Comparison of ENCODE assay signal across 14 mouse cellular contexts in the genomic region with DNA sequence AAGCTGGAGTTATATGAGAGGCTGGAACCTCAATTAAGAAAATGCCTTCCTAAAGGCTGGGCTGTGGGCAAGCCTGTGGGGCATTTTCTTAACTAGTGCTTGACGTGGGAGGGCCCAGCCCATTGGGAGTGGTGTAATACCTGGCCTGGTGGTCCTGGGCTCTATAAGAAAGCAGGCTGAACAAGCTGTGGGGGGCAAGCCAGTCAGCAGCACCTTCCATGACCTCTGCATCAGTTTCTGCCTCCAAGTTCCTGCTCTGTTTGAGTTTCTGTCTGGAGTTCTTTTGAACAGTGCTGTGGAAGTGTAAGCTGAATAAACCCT. TPM values are rescaled to one million over a fixed set of nuclear protein-coding genes. Genes with fewer than 3 reads are reported as not detected.
DNase-seq lines count a peak whose midpoint lies in the region; ATAC-seq and TF ChIP-seq lines count a peak whose summit lies in the region.
"Had no signal": no experiment of that assay in that cellular context is flagged by ENCODE, and none has a peak within 500 bp of the region (broad histone marks: within the 10 kb centered on the region; RNA-seq: fewer than 3 reads in every experiment).

No protein-coding gene starts in this region.

- ATAC-seq in heart, embryonic 13.5 days (ENCODE audit: extremely low read depth, insufficient number of reproducible peaks, low FRiP score, low TSS enrichment): no peak
- ATAC-seq in liver, embryonic 13.5 days (ENCODE audit: low read depth): no peak
- ATAC-seq in liver, embryonic 11.5 days (replicated peaks; ENCODE audit: low FRiP score): no peak
- ATAC-seq: forebrain, embryonic 13.5 days; hindbrain, postnatal 0 days had no signal

- H3K36me3 ChIP-seq in heart, embryonic 13.5 days: no peaks in the 10 kb centered on the region
- no peaks in the 10 kb centered on the region for H3K36me3 ChIP-seq in liver, embryonic 13.5 days
- H3K36me3 ChIP-seq in liver, embryonic 11.5 days (ENCODE audit: control insufficient read depth, insufficient read depth, low read length): no peaks in the 10 kb centered on the region
- no peaks in the 10 kb centered on the region for H3K36me3 ChIP-seq in ES-Bruce4 (ENCODE audit: control insufficient read depth, insufficient read depth, low read length, poor library complexity, severe bottlenecking)

- no peak overlapping the region for H3K4me2 ChIP-seq in heart, embryonic 13.5 days
- no peak overlapping the region for H3K4me2 ChIP-seq in liver, embryonic 13.5 days
- H3K4me2 ChIP-seq in liver, embryonic 11.5 days: no peak overlapping the region
- H3K4me2 ChIP-seq: forebrain, embryonic 13.5 days had no signal

- 33% methylated on average over 1 of the region's 1 CpGs for WGBS in heart, embryonic 13.5 days
- 17% methylated on average over 1 of the region's 1 CpGs for WGBS in liver, embryonic 13.5 days (ENCODE audit: insufficient replicate concordance)
- WGBS in liver, embryonic 11.5 days: 25% methylated on average over 1 of the region's 1 CpGs

- no peak for TF ChIP-seq EP300 in ES-Bruce4 (IDR thresholded peaks at IDR 0.05; ENCODE audit: insufficient read depth, low read depth, low read length)

- no peak for TF ChIP-seq POLR2A in ES-Bruce4 (IDR thresholded peaks at IDR 0.05; ENCODE audit: insufficient read depth, low read length)

- TF ChIP-seq CTCF in ES-Bruce4 (IDR thresholded peaks at IDR 0.05; ENCODE audit: low read depth, low read length): no peak

- DNase-seq in heart, adult 9 months (ENCODE audit: low spot score in 2 of 2): no peak
- no peak for DNase-seq in liver, embryonic 13.5 days
- DNase-seq in liver, embryonic 11.5 days (ENCODE audit: low spot score): no peak
- DNase-seq in cerebellum, postnatal 14 days: no peak
- DNase-seq in layer of hippocampus, postnatal 25 days (ENCODE audit: extremely low spot score in 1 of 2, low spot score in 1 of 2): no peak
- DNase-seq: adrenal gland, adult 8-10 months; cerebellum, adult 8-10 months; lung, adult 18-20 months; thymus, postnatal 25 days had no signal

- 0 out of 2 replicates have a peak, but pooled peaks cover 7% of the 10 kb centered on the region for H3K9me3 ChIP-seq in heart, embryonic 13.5 days
- H3K9me3 ChIP-seq in liver, embryonic 13.5 days (replicated peaks): peaks cover 8% of the 10 kb centered on the region; the same call in 1 of the 2 replicates
- no peaks in the 10 kb centered on the region for H3K9me3 ChIP-seq in liver, embryonic 11.5 days (ENCODE audit: control insufficient read depth, low read length)
- peaks cover 3% of the 10 kb centered on the region; the same call in 1 of the 2 replicates for H3K9me3 ChIP-seq in ES-Bruce4 (replicated peaks; ENCODE audit: control insufficient read depth, insufficient read depth, low read length, poor library complexity, severe bottlenecking)

- peaks cover 34% of the 10 kb centered on the region for H3K4me1 ChIP-seq in heart, embryonic 13.5 days
- H3K4me1 ChIP-seq in liver, embryonic 13.5 days (replicated peaks): peaks cover 22% of the 10 kb centered on the region
- H3K4me1 ChIP-seq in liver, embryonic 11.5 days (replicated peaks; ENCODE audit: control insufficient read depth, insufficient read depth, low read length): no peaks in the 10 kb centered on the region
- H3K4me1 ChIP-seq in ES-Bruce4 (ENCODE audit: control insufficient read depth, insufficient read depth, low read length): peaks cover 15% of the 10 kb centered on the region
- H3K4me1 ChIP-seq in brown adipose tissue, adult 24 weeks (ENCODE audit: control insufficient read depth, insufficient read depth, insufficient read length, low read length): peaks cover 6% of the 10 kb centered on the region

- no peak overlapping the region for H3K4me3 ChIP-seq in heart, embryonic 13.5 days
- H3K4me3 ChIP-seq in liver, embryonic 13.5 days (replicated peaks): no peak overlapping the region
- no peak overlapping the region for H3K4me3 ChIP-seq in liver, embryonic 11.5 days (ENCODE audit: low read depth, low read length)
- H3K4me3 ChIP-seq in ES-Bruce4 (ENCODE audit: low read depth, low read length): no peak overlapping the region
- peak overlapping the region; percentile 47; the same call in 1 of the 2 replicates for H3K4me3 ChIP-seq in brown adipose tissue, adult 24 weeks (ENCODE audit: insufficient read depth, low read depth, low read length)
- H3K4me3 ChIP-seq: forebrain, embryonic 13.5 days had no signal

- H3K27me3 ChIP-seq in heart, embryonic 13.5 days (replicated peaks): no peaks in the 10 kb centered on the region
- no peaks in the 10 kb centered on the region for H3K27me3 ChIP-seq in liver, embryonic 13.5 days
- no peaks in the 10 kb centered on the region for H3K27me3 ChIP-seq in liver, embryonic 11.5 days (replicated peaks; ENCODE audit: control insufficient read depth, insufficient read depth, low read length)
- no peaks in the 10 kb centered on the region for H3K27me3 ChIP-seq in ES-Bruce4 (ENCODE audit: control insufficient read depth, insufficient read depth, low read length, poor library complexity, severe bottlenecking)
- H3K27me3 ChIP-seq: forebrain, embryonic 13.5 days had no signal

- H3K9ac ChIP-seq in heart, embryonic 13.5 days: peak overlapping the region; percentile 52; the same call in 1 of the 2 replicates
- no peak overlapping the region for H3K9ac ChIP-seq in liver, embryonic 13.5 days
- H3K9ac ChIP-seq in liver, embryonic 11.5 days (ENCODE audit: low read depth, low read length): no peak overlapping the region
- H3K9ac ChIP-seq in ES-Bruce4 (ENCODE audit: low read depth, poor library complexity, severe bottlenecking): no peak overlapping the region
- H3K9ac ChIP-seq: forebrain, embryonic 13.5 days had no signal

- peak overlapping the region; percentile 66 for H3K27ac ChIP-seq in heart, embryonic 13.5 days (replicated peaks)
- H3K27ac ChIP-seq in liver, embryonic 13.5 days: peak overlapping the region; percentile 32; the same call in 1 of the 2 replicates
- no peak overlapping the region for H3K27ac ChIP-seq in liver, embryonic 11.5 days (ENCODE audit: low read depth, low read length)
- H3K27ac ChIP-seq in ES-Bruce4 (ENCODE audit: insufficient read depth, low read length): peak overlapping the region; percentile 41
- peak overlapping the region; percentile 93 for H3K27ac ChIP-seq in brown adipose tissue, adult 24 weeks (replicated peaks; ENCODE audit: low read depth, low read length)
- H3K27ac ChIP-seq: forebrain, embryonic 13.5 days; hindbrain, postnatal 0 days had no signal

RNA-seq across cellular contexts. Expression of gene Smtn, which starts 5.8 kb away (rescaled TPM):
- 77.1 and 79.5 TPM in 2 replicates for polyA plus RNA-seq in heart, embryonic 13.5 days (2015; fragmentation: Nextera tagmentation; extraction: Ambion mirVana)
- 10.5 and 12.0 TPM in 2 replicates for polyA plus RNA-seq in liver, embryonic 13.5 days (2015; fragmentation: Nextera tagmentation; extraction: Ambion mirVana)
- polyA plus RNA-seq in liver, embryonic 11.5 days (2014; fragmentation: Nextera tagmentation; extraction: Ambion mirVana): 27.0 and 29.3 TPM in 2 replicates
- 79.4 and 80.7 TPM in 2 replicates for polyA plus RNA-seq in ES-Bruce4 (2011; ENCODE audit: insufficient read depth, insufficient read length, low read depth, missing spikeins)
- polyA plus RNA-seq in brown adipose tissue, adult 24 weeks (2012; ENCODE audit: insufficient read depth, insufficient read length, missing spikeins): 12.2 and 21.8 TPM in 2 replicates
- total RNA-seq in layer of hippocampus, postnatal 25 days (2021): 1 to 10 TPM; 8.8 to 8.9 TPM

RNA-seq across cellular contexts. Expression of gene Selenom, which starts 31.7 kb away (rescaled TPM):
- 128 and 130 TPM in 2 replicates for polyA plus RNA-seq in heart, embryonic 13.5 days (2015; fragmentation: Nextera tagmentation; extraction: Ambion mirVana)
- 12.2 and 12.5 TPM in 2 replicates for polyA plus RNA-seq in liver, embryonic 13.5 days (2015; fragmentation: Nextera tagmentation; extraction: Ambion mirVana)
- 27.9 and 35.9 TPM in 2 replicates for polyA plus RNA-seq in liver, embryonic 11.5 days (2014; fragmentation: Nextera tagmentation; extraction: Ambion mirVana)
- polyA plus RNA-seq in ES-Bruce4 (2011; ENCODE audit: insufficient read depth, insufficient read length, low read depth, missing spikeins): 19.6 and 25.5 TPM in 2 replicates
- 15.9 and 19.1 TPM in 2 replicates for polyA plus RNA-seq in brown adipose tissue, adult 24 weeks (2012; ENCODE audit: insufficient read depth, insufficient read length, missing spikeins)
- 100 to 1,000 TPM; 204 to 221 TPM for total RNA-seq in layer of hippocampus, postnatal 25 days (2021)

RNA-seq across cellular contexts. Expression of gene Inpp5j, which starts 41.6 kb away (rescaled TPM):
- polyA plus RNA-seq in heart, embryonic 13.5 days (2015; fragmentation: Nextera tagmentation; extraction: Ambion mirVana): 9.0 and 10.0 TPM in 2 replicates
- polyA plus RNA-seq in liver, embryonic 13.5 days (2015; fragmentation: Nextera tagmentation; extraction: Ambion mirVana): 0.15 and 0.18 TPM in 2 replicates
- 0.45 and 0.52 TPM in 2 replicates for polyA plus RNA-seq in liver, embryonic 11.5 days (2014; fragmentation: Nextera tagmentation; extraction: Ambion mirVana)
- 0.22 TPM in 1 of 2 replicates, not detected in the other for polyA plus RNA-seq in ES-Bruce4 (2011; ENCODE audit: insufficient read depth, insufficient read length, low read depth, missing spikeins)
- not detected in 2 replicates for polyA plus RNA-seq in brown adipose tissue, adult 24 weeks (2012; ENCODE audit: insufficient read depth, insufficient read length, missing spikeins)
- total RNA-seq in layer of hippocampus, postnatal 25 days (2021): 10 to 100 TPM; 76.9 to 78.3 TPM

RNA-seq across cellular contexts. Expression of gene Pla2g3, which starts 58.1 kb away (rescaled TPM):
- polyA plus RNA-seq in heart, embryonic 13.5 days (2015; fragmentation: Nextera tagmentation; extraction: Ambion mirVana): 0.11 and 0.16 TPM in 2 replicates
- 0.05 TPM in 2 replicates for polyA plus RNA-seq in liver, embryonic 13.5 days (2015; fragmentation: Nextera tagmentation; extraction: Ambion mirVana)
- 0.27 TPM in 2 replicates for polyA plus RNA-seq in liver, embryonic 11.5 days (2014; fragmentation: Nextera tagmentation; extraction: Ambion mirVana)
- polyA plus RNA-seq in ES-Bruce4 (2011; ENCODE audit: insufficient read depth, insufficient read length, low read depth, missing spikeins): 0.28 TPM in 1 of 2 replicates, not detected in the other
- polyA plus RNA-seq in brown adipose tissue, adult 24 weeks (2012; ENCODE audit: insufficient read depth, insufficient read length, missing spikeins): not detected in 2 replicates
- 1 to 10 TPM; 1.9 to 2.1 TPM for total RNA-seq in layer of hippocampus, postnatal 25 days (2021)
